Mouse (Mus musculus) layer of hippocampus, adult 2 months (tissue): Measurements from ENCODE around the gene Tmed10. TPM values are rescaled to one million over a fixed set of nuclear protein-coding genes. Genes with fewer than 3 reads are reported as not detected.

Experiments used
- DNase-seq, 2 experiments: peaks; one replicate each; pipeline ENCODE4 v3.0.0; 2022; ENCODE audit warnings: low spot score in 2 of 2
- H3K27ac ChIP-seq: fragments of 200-600 bp; 2 replicates; pipeline ENCODE4 v1.8.1; 2022
- H3K4me3 ChIP-seq: fragments of 200-600 bp; 2 replicates; pipeline ENCODE4 v1.8.1; 2022; ENCODE audit warnings: mild to moderate bottlenecking
- CTCF ChIP-seq: fragments of 200-600 bp; conservative IDR thresholded peaks from 2 replicates; pipeline ENCODE4 v1.8.1; 2022; ENCODE audit warnings: antibody characterized with exemption, mild to moderate bottlenecking, moderate library complexity
- long read RNA-seq, 2 experiments: library from polyadenylated mRNA; stranded (forward); transcript quantifications; one replicate each; pipeline ENCODE4 v2.0.0; 2021; ENCODE audit warnings: borderline mapping rate in 2 of 2
- total RNA-seq, 2 experiments: library from RNA; stranded (reverse); gene quantifications; 2 replicates each; pipeline ENCODE4 v1.2.3; 2021

Tmed10 gene
- 100 to 1,000 TPM; 156 to 166 TPM for total RNA-seq
- long read RNA-seq, experiment 1, transcript Tmed10-201 (5 exons, 1,482 nt): major isoform, 42 of 102 reads
- long read RNA-seq, experiment 1, partial matches to known transcripts: 0 of 102 reads
- long read RNA-seq, experiment 1, other reads (novel, unspliced or antisense): 60 of 102 reads
- long read RNA-seq, experiment 2, transcript Tmed10-201 (5 exons, 1,482 nt): major isoform, 50 of 128 reads
- long read RNA-seq, experiment 2, partial matches to known transcripts: 0 of 128 reads
- long read RNA-seq, experiment 2, other reads (novel, unspliced or antisense): 77 of 128 reads

- 0 out of 2 replicates have a peak, but pooled peaks have one; percentile 23 for TF ChIP-seq CTCF
- H3K27ac ChIP-seq: peak within 1 kb of the TSS; percentile 96
- peak within 1 kb of the TSS; percentile 77 for H3K4me3 ChIP-seq
- DNase-seq: peak; percentile 87 to 95
These were observed at the start of gene Tmed10 for GRCm38 (mm10) chr12:85374561-85375272. Gene Tmed10, minus strand, starts transcription at chr12:85374847.

GRCm38 (mm10) chr12:85423236-85423635 lies 48.6 kb upstream of the Tmed10 start:
- DNase-seq: no peak
- no peak for TF ChIP-seq CTCF
- no peak overlapping the region for H3K27ac ChIP-seq
- H3K4me3 ChIP-seq: no peak overlapping the region

DNA sequence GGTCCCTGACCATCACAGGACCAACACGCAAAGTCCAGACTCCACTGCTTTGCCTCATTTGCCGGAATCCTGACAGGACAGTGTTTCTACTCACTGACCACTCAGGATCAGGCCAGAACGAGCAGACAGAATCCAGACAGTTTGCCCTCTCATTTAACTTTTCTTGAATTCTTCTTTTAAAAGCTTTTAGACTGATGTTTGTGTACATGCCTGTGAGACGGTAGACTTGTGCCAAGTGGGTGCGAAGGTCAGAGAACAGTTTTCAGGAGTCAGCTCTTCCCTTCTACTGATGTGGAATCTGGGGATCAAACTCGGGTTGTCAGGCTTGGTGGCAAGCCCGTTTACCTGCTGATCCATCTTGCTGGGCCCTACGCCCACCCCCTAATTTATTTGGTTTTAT lies 47.9 kb upstream of the Tmed10 start:
- Histone ChIP-seq H3K27ac (no peak overlapping the region), H3K4me3 (no peak overlapping the region)
- TF ChIP-seq CTCF: no peak
- DNase-seq: no peak

GRCm38 (mm10) chr12:85420945-85421344 lies 46.3 kb upstream of the Tmed10 start:
- no peak for DNase-seq
- no peak overlapping the region for H3K4me3 ChIP-seq
- H3K27ac ChIP-seq: no peak overlapping the region
- TF ChIP-seq CTCF: no peak

DNA sequence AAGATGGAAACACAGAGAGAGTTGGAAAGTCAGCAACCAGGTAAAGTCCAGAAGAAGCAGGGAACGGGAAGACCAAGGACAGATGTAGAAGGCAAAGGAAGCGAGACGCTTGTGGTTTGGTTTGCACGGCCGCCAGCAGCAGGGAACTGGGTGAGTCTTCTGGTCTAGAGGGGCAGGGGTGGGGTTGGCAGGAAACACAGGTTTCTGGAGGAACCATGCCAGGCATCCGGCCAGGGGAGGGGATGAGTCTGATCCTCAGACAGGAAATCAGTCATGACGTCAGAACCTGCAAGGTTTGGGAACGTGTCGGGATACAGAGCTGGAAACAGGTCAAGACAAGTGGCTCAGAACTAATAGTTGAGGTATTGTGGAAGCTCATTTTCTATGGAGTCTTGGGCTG lies 43.2 kb upstream of the Tmed10 start:
- no peak overlapping the region for H3K4me3 ChIP-seq
- H3K27ac ChIP-seq: no peak overlapping the region
- DNase-seq: no peak
- TF ChIP-seq CTCF: no peak

DNA sequence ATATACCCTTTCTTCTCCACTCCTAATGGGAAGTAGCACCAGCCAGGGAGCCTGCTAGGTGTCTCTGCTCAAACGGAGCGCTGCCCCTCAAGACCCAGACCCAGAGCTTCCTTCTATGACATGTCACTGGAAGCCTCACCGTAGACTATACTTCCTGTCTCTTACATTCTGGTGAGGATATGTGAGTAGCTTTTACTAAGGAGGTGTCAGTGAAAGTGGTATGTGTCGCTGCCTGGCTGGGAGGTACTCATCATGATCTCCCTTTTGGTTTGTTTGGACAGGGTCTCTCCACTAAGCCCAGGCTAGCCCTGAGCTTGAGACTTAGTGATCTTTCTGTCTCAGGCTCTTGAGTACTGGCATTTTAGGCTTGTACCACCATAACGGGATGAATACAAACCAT lies 41.7 kb upstream of the Tmed10 start:
- H3K27ac ChIP-seq: no peak overlapping the region
- no peak for TF ChIP-seq CTCF
- DNase-seq: no peak
- no peak overlapping the region for H3K4me3 ChIP-seq

GRCm38 (mm10) chr12:85415876-85416275 lies 41.2 kb upstream of the Tmed10 start:
- no peak overlapping the region for H3K4me3 ChIP-seq
- TF ChIP-seq CTCF: no peak
- no peak for DNase-seq
- no peak overlapping the region for H3K27ac ChIP-seq

DNA sequence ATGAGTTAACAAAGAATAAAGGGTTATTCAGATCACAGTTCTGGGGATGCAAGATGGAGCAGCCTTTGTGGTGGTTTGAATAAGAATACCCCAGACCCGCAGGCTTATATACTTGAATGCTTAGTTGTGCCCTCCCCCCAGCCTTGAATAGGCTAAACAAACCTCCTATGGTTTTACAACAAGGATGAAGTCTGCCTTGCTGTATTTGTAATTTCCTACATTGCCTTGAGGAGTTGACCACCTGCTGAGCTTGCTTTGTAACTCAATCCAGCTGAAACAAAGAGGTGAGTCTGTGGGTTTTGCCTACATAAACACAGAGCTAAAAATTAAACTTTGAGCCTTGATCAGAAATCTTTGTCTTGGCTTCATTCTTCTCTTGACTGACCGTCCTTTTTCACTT lies 36.5 kb upstream of the Tmed10 start:
- no peak for DNase-seq
- H3K4me3 ChIP-seq: no peak overlapping the region
- no peak overlapping the region for H3K27ac ChIP-seq
- TF ChIP-seq CTCF: no peak

GRCm38 (mm10) chr12:85397960-85398272 lies 23.3 kb upstream of the Tmed10 start:
- no peak overlapping the region for H3K27ac ChIP-seq
- H3K4me3 ChIP-seq: no peak overlapping the region
- no peak for DNase-seq
- TF ChIP-seq CTCF: no peak

- H3K27ac ChIP-seq: no peak overlapping the region
- TF ChIP-seq CTCF: no peak
These were observed 22.7 kb upstream of the Tmed10 start for GRCm38 (mm10) chr12:85397063-85397959.

DNA sequence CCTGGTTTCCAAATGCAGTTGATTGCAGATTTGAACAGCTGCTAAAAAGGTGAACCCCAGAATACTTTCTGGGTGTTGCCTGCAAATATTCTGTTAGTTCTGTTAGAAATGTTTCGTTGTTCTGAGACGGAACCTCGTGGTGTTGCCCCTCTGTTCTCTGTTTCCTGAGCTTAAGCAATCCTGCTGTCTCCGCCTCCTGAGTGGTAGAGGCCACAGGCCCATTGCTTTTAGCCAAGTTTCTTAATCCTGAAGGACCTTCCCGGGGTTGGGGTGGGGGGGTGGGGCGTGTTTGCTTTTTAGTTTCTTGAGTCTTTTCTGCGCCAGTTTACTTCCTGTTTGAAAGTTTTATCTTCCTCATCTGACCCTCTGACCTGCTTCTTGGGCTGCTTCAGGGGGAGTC lies 19.3 kb upstream of the Tmed10 start:
- H3K27ac ChIP-seq: no peak overlapping the region
- no peak for TF ChIP-seq CTCF
- H3K4me3 ChIP-seq: no peak overlapping the region
- DNase-seq: no peak

More at GRCm38 (mm10) chr12:85397063-85397959, 22.7 kb upstream of the Tmed10 start:
- no peak for DNase-seq
- H3K4me3 ChIP-seq: no peak overlapping the region

DNA sequence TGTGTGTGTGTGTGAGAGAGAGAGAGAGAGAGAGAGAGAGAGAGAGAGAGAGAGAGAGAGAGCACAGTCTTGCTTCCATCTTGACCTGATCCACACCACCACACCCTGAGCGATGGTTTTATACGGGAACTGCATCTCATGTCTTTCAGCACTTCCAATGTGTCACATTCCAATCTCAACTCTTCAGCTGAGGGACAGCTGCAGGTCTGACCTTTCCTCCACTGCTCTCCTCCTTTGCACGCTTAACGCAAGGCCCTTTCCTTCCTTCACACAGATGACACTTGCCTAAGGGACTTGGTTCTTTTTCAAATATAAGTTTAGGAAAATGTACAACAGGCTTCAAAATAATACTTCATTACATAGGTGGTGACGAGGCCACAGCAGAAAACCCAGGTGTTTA lies 18.9 kb upstream of the Tmed10 start:
- no peak for TF ChIP-seq CTCF
- no peak overlapping the region for H3K27ac ChIP-seq
- no peak for DNase-seq
- no peak overlapping the region for H3K4me3 ChIP-seq

- Histone ChIP-seq H3K27ac (no peak overlapping the region), H3K4me3 (no peak overlapping the region)
- DNase-seq: no peak
- TF ChIP-seq CTCF: no peak
These were observed 16.5 kb upstream of the Tmed10 start for GRCm38 (mm10) chr12:85391148-85391547.
